Mouse (Mus musculus) kidney, embryonic 16.5 days (tissue): ENCODE results near the gene Mup5. TPM values are rescaled to one million over a fixed set of nuclear protein-coding genes. Genes with fewer than 3 reads are reported as not detected.
"Not testable (repeated sequence)": the region's sequence is repeated elsewhere in the genome, so short reads cannot be mapped to it uniquely, and the experiment has no call there.

Source experiments
- ATAC-seq: fragments of 200-750 bp; cut with Nextera tagmentation; 2 replicates; pipeline ENCODE4 v1.8.0; 2017; ENCODE audit warnings: moderate TSS enrichment; ENCODE audit not compliant: low FRiP score, low TSS enrichment
- H3K27ac ChIP-seq: fragments of 300-500 bp; sonication (generic); 2 replicates; pipeline ENCODE4 v1.5.1; 2014; ENCODE audit warnings: low read length
- H3K27me3 ChIP-seq: fragments of 300-500 bp; sonication (generic); 2 replicates; pipeline ENCODE4 v1.6.1; 2014; ENCODE audit warnings: low read length, control low read depth, mixed read lengths; ENCODE audit not compliant: insufficient read depth
- H3K36me3 ChIP-seq: fragments of 300-500 bp; sonication (generic); 2 replicates; pipeline ENCODE4 v1.6.1; 2014; ENCODE audit warnings: low read length, control low read depth, mixed read lengths; ENCODE audit not compliant: insufficient read depth
- H3K4me1 ChIP-seq: fragments of 300-500 bp; sonication (generic); 2 replicates; pipeline ENCODE4 v1.6.1; 2014; ENCODE audit warnings: low read length, control low read depth, mixed read lengths; ENCODE audit not compliant: insufficient read depth
- H3K4me2 ChIP-seq: fragments of 300-500 bp; sonication (generic); replicated peaks from 2 replicates; pipeline ENCODE4 v1.6.1; 2014; ENCODE audit warnings: low read depth, low read length
- H3K4me3 ChIP-seq: fragments of 300-500 bp; sonication (generic); 2 replicates; pipeline ENCODE4 v1.5.1; 2014; ENCODE audit warnings: mild to moderate bottlenecking, low read length
- H3K9ac ChIP-seq: fragments of 300-500 bp; sonication (generic); replicated peaks from 2 replicates; pipeline ENCODE4 v1.6.1; 2014; ENCODE audit warnings: low read length
- H3K9me3 ChIP-seq: fragments of 300-500 bp; sonication (generic); 2 replicates; pipeline ENCODE4 v1.6.1; 2016; ENCODE audit warnings: low read length, control low read depth
- WGBS: fragments of 180-500 bp; shearing (Covaris S2); extraction: QIAGEN DNeasy Blood & Tissue Kit; methylation state at CpG from one replicate; pipeline ENCODE4 v1.1.7; 2014; 5-methylcytosine and 5-hydroxymethylcytosine counted together
- polyA plus RNA-seq: library from polyadenylated mRNA; unstranded; fragments of >200 nt; fragmentation: Nextera tagmentation; extraction: Ambion mirVana; gene quantifications from 2 replicates; pipeline ENCODE4 v1.2.1, GENCODE M21; 2015

Gene Mup5
- polyA plus RNA-seq, 1 experiment from 2014 or later = not detected

GRCm38 (mm10) chr4:61813435-61813834 is 21.6 kb downstream of the Mup5 start:
- ATAC-seq = no peak
- H3K27ac ChIP-seq = no peak overlapping the region
- H3K27me3 ChIP-seq = no peaks in the 10 kb centered on the region
- no peaks in the 10 kb centered on the region for H3K4me1 ChIP-seq
- H3K4me3 ChIP-seq = no peak overlapping the region
- no peaks in the 10 kb centered on the region for H3K36me3 ChIP-seq
- H3K9ac ChIP-seq = no peak overlapping the region
- H3K9me3 ChIP-seq = no peaks in the 10 kb centered on the region
- H3K4me2 ChIP-seq = no peak overlapping the region

- ATAC-seq, H3K4me3 ChIP-seq, H3K4me2 ChIP-seq, H3K9me3 ChIP-seq, H3K9ac ChIP-seq, H3K27me3 ChIP-seq, H3K36me3 ChIP-seq, H3K4me1 ChIP-seq, H3K27ac ChIP-seq: not testable (repeated sequence)
- 19% methylated on average over 2 of the region's 2 CpGs for WGBS
These were observed 23.8 kb downstream of the Mup5 start for GRCm38 (mm10) chr4:61811193-61811592.

GRCm38 (mm10) chr4:61808926-61809325 is 26.1 kb downstream of the Mup5 start:
- not testable (repeated sequence) for H3K36me3 ChIP-seq, ATAC-seq, H3K27me3 ChIP-seq, H3K4me1 ChIP-seq, H3K4me2 ChIP-seq, H3K27ac ChIP-seq, H3K9me3 ChIP-seq, H3K4me3 ChIP-seq, H3K9ac ChIP-seq
- WGBS = 83% methylated on average over 3 of the region's 3 CpGs

- not testable (repeated sequence) for H3K27ac ChIP-seq, H3K36me3 ChIP-seq, H3K4me1 ChIP-seq, H3K4me3 ChIP-seq, H3K4me2 ChIP-seq, H3K9ac ChIP-seq, ATAC-seq, H3K27me3 ChIP-seq, H3K9me3 ChIP-seq
- WGBS = 94% methylated on average over 1 of the region's 1 CpGs
These were observed 45.3 kb downstream of the Mup5 start for GRCm38 (mm10) chr4:61789699-61790098.

GRCm38 (mm10) chr4:61784231-61784630 is 50.8 kb downstream of the Mup5 start:
- H3K27me3 ChIP-seq, H3K4me3 ChIP-seq, H3K9me3 ChIP-seq, H3K4me1 ChIP-seq, H3K36me3 ChIP-seq, H3K9ac ChIP-seq, H3K27ac ChIP-seq, ATAC-seq, H3K4me2 ChIP-seq: not testable (repeated sequence)
- 69% methylated on average over 1 of the region's 1 CpGs for WGBS

- not testable (repeated sequence) for H3K27ac ChIP-seq, H3K4me3 ChIP-seq, ATAC-seq, H3K4me2 ChIP-seq, H3K36me3 ChIP-seq, H3K27me3 ChIP-seq, H3K9ac ChIP-seq, H3K4me1 ChIP-seq, H3K9me3 ChIP-seq
- WGBS = 82% methylated on average over 1 of the region's 5 CpGs
These were observed 52.9 kb downstream of the Mup5 start, which contains the start of gene Mup19 for GRCm38 (mm10) chr4:61782169-61782568. TSS of gene Mup19 (minus strand) at chr4:61782269.

Other genes with a start within 250 kb of the Mup5 start
- gene Mup17, start 239.4 kb downstream of the Mup5 start, polyA plus RNA-seq = not detected in 2 replicates
- not detected in 2 replicates for gene Mup18, start 161.1 kb downstream of the Mup5 start, polyA plus RNA-seq
- gene Mup19, start 53.0 kb downstream of the Mup5 start, polyA plus RNA-seq = not detected in 2 replicates
- not detected in 2 replicates for gene Mup20, start 218.9 kb upstream of the Mup5 start, polyA plus RNA-seq